In genomic region chr1:180343434-180344210, GRCm38 (mm10) we compare ENCODE assay signal across 15 mouse cellular contexts. TPM values are rescaled to one million over a fixed set of nuclear protein-coding genes. Genes with fewer than 3 reads are reported as not detected.
DNase-seq lines count a peak whose midpoint lies in the region; ATAC-seq and TF ChIP-seq lines count a peak whose summit lies in the region.
"Had no signal": no experiment of that assay in that cellular context is flagged by ENCODE, and none has a peak within 500 bp of the region (broad histone marks: within the 10 kb centered on the region; RNA-seq: fewer than 3 reads in every experiment).

No protein-coding gene starts in this region.

- peak; percentile 56 for DNase-seq in lung, postnatal 36 days
- DNase-seq in lung, adult 2 months = no peak
- no peak for DNase-seq in limb, embryonic 10.5 days (ENCODE audit: low spot score)
- DNase-seq in right cerebral cortex, postnatal 36 days (ENCODE audit: low spot score in 2 of 2) = no peak
- DNase-seq: adrenal gland, postnatal 25 days; cerebellum, adult 11 months; embryo, embryonic 11 days; thymus, postnatal 4 days had no signal

- peak; percentile 52; the same call in 1 of the 2 replicates for ATAC-seq in hindbrain, embryonic 16.5 days
- no peak for ATAC-seq in hindbrain, embryonic 12.5 days (ENCODE audit: low FRiP score)
- ATAC-seq in common myeloid progenitor, adult 5-6 weeks (replicated peaks; ENCODE audit: low read depth, poor library complexity, severe bottlenecking) = peak; percentile 24; the same call in 1 of the 2 replicates
- ATAC-seq in megakaryocyte, adult 5-6 weeks (ENCODE audit: poor library complexity, severe bottlenecking) = no peak
- ATAC-seq: intestine, embryonic 16.5 days had no signal

- no peak overlapping the region for H3K27ac ChIP-seq in hindbrain, embryonic 16.5 days (ENCODE audit: low read depth, low read length)
- H3K27ac ChIP-seq in hindbrain, embryonic 12.5 days = no peak overlapping the region
- 0 out of 2 replicates have a peak overlapping the region, but pooled peaks have one; percentile 25 for H3K27ac ChIP-seq in limb, embryonic 10.5 days
- H3K27ac ChIP-seq: left cerebral cortex, adult 2 months; neural tube, embryonic 12.5 days had no signal

- no peak overlapping the region for H3K4me3 ChIP-seq in hindbrain, embryonic 16.5 days (ENCODE audit: low read length)
- no peak overlapping the region for H3K4me3 ChIP-seq in hindbrain, embryonic 12.5 days
- no peak overlapping the region for H3K4me3 ChIP-seq in lung, adult 2 months (replicated peaks; ENCODE audit: extremely low read depth, low read depth, low read length)
- H3K4me3 ChIP-seq in limb, embryonic 10.5 days = no peak overlapping the region
- H3K4me3 ChIP-seq: left cerebral cortex, adult 2 months; neural tube, embryonic 12.5 days had no signal

- no peak for TF ChIP-seq POLR2A in lung, adult 2 months (IDR thresholded peaks at IDR 0.05; ENCODE audit: borderline replicate concordance, extremely low read depth, low read depth, low read length)

- no peaks in the 10 kb centered on the region for H3K36me3 ChIP-seq in hindbrain, embryonic 16.5 days (ENCODE audit: control insufficient read depth, insufficient read depth, low read length)
- no peaks in the 10 kb centered on the region for H3K36me3 ChIP-seq in hindbrain, embryonic 12.5 days
- no peaks in the 10 kb centered on the region for H3K36me3 ChIP-seq in limb, embryonic 10.5 days
- H3K36me3 ChIP-seq: neural tube, embryonic 12.5 days had no signal

- H3K27me3 ChIP-seq in hindbrain, embryonic 16.5 days (replicated peaks; ENCODE audit: control insufficient read depth, insufficient read depth, low read length) = no peaks in the 10 kb centered on the region
- H3K27me3 ChIP-seq in hindbrain, embryonic 12.5 days = no peaks in the 10 kb centered on the region
- no peaks in the 10 kb centered on the region for H3K27me3 ChIP-seq in limb, embryonic 10.5 days (ENCODE audit: low read depth, poor library complexity, severe bottlenecking)
- H3K27me3 ChIP-seq: neural tube, embryonic 12.5 days had no signal

- H3K9ac ChIP-seq in hindbrain, embryonic 16.5 days (ENCODE audit: low read depth, low read length) = no peak overlapping the region
- no peak overlapping the region for H3K9ac ChIP-seq in hindbrain, embryonic 12.5 days
- H3K9ac ChIP-seq: neural tube, embryonic 12.5 days had no signal

- H3K4me1 ChIP-seq in hindbrain, embryonic 16.5 days (ENCODE audit: control insufficient read depth, insufficient read depth, low read depth, low read length) = peaks cover 8% of the 10 kb centered on the region
- H3K4me1 ChIP-seq in hindbrain, embryonic 12.5 days = peaks cover 36% of the 10 kb centered on the region
- H3K4me1 ChIP-seq in lung, adult 2 months (ENCODE audit: control insufficient read depth, insufficient read depth, low read length) = peaks cover 28% of the 10 kb centered on the region
- H3K4me1 ChIP-seq in limb, embryonic 10.5 days = peaks cover 40% of the 10 kb centered on the region

- WGBS in hindbrain, embryonic 16.5 days = 52% methylated on average over 8 of the region's 8 CpGs
- WGBS in hindbrain, embryonic 12.5 days = 38% methylated on average over 8 of the region's 8 CpGs
- WGBS in lung, adult 2 months = 14% methylated on average over 8 of the region's 8 CpGs
- 40% methylated on average over 8 of the region's 8 CpGs for WGBS in limb, embryonic 10.5 days

- no peak overlapping the region for H3K4me2 ChIP-seq in hindbrain, embryonic 16.5 days (ENCODE audit: low read length)
- no peak overlapping the region for H3K4me2 ChIP-seq in hindbrain, embryonic 12.5 days (replicated peaks)
- H3K4me2 ChIP-seq: neural tube, embryonic 12.5 days had no signal

- no peak for TF ChIP-seq CTCF in lung, adult 2 months (IDR thresholded peaks at IDR 0.05; ENCODE audit: insufficient read depth, low read length)

- H3K9me3 ChIP-seq in hindbrain, embryonic 16.5 days (ENCODE audit: control insufficient read depth, low read length) = no peaks in the 10 kb centered on the region
- no peaks in the 10 kb centered on the region for H3K9me3 ChIP-seq in hindbrain, embryonic 12.5 days (replicated peaks)
- no peaks in the 10 kb centered on the region for H3K9me3 ChIP-seq in limb, embryonic 10.5 days (replicated peaks)
- H3K9me3 ChIP-seq: neural tube, embryonic 12.5 days had no signal

RNA-seq across cellular contexts. Expression of gene Itpkb, which starts 13.3 kb away (rescaled TPM):
- polyA plus RNA-seq in hindbrain, embryonic 16.5 days (2015; fragmentation: Nextera tagmentation; extraction: Ambion mirVana) = 3.8 and 4.0 TPM in 2 replicates
- 7.7 and 8.3 TPM in 2 replicates for polyA plus RNA-seq in hindbrain, embryonic 12.5 days (2016; fragmentation: Nextera tagmentation; extraction: Ambion mirVana)
- 51.3 and 55.6 TPM in 2 replicates for polyA plus RNA-seq in lung, adult 2 months (2012; rRNA removed)
- total RNA-seq in common myeloid progenitor, adult 5-6 weeks (2017) = 10.2 and 15.9 TPM in 2 replicates
- polyA plus RNA-seq in limb, embryonic 10.5 days (2016; fragmentation: Nextera tagmentation; extraction: Ambion mirVana) = 6.2 and 10.1 TPM in 2 replicates
- total RNA-seq in megakaryocyte, adult 5-6 weeks (2015) = 11.5 and 12.9 TPM in 2 replicates
- 10.9 and 13.6 TPM in 2 replicates for total RNA-seq in megakaryocyte, adult 5-6 weeks (2017)

Comparison
In these comparisons a context has a peak if more than half of its experiments do, and no peak if none do; other contexts are left out.
1. ATAC-seq: peak in hindbrain, embryonic 16.5 days (single experiment) and common myeloid progenitor, adult 5-6 weeks (single experiment); none in hindbrain, embryonic 12.5 days (single experiment) and megakaryocyte, adult 5-6 weeks (single experiment).